Mouse (Mus musculus): ENCODE measurements around the gene Rnf207. TPM values are rescaled to one million over a fixed set of nuclear protein-coding genes. Genes with fewer than 3 reads are reported as not detected.
A peak's percentile ranks its signal among the peaks of the same experiment; 100 is the strongest.

The Rnf207 gene
- polyA plus RNA-seq, 1 experiment from 2014 or later: 0.19 TPM

DNA sequence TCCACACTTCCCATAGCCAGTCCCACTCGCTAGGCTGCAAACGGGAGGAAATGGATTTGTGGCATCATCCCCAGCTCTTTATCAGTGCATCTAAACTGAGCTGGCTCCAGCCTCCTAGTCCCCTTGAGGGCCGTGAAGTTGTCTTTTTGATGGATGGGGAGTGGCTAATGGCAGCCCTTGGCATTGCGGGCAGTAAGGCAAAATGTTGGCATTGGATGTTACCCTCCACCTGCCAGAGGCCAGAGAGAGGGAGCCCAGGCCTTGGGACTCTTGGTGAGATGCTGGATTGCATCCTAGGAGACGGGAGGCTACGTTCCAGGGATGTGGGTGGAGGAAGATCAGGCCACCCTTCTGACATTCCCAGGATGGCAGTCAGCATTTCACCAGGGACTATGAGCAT is 12.8 kb downstream of the Rnf207 start:
- H3K4me3 ChIP-seq (ENCODE audit: low read depth, low read length): no peak overlapping the region
- no peaks in the 10 kb centered on the region for H3K4me1 ChIP-seq (ENCODE audit: control insufficient read depth, insufficient read depth, low read length)
- H3K27ac ChIP-seq (replicated peaks; ENCODE audit: low read depth, low read length): no peak overlapping the region
- H3K4me2 ChIP-seq (ENCODE audit: low read depth, severe bottlenecking): no peak overlapping the region
- peaks cover under 1% of the 10 kb centered on the region for H3K27me3 ChIP-seq (ENCODE audit: control insufficient read depth, insufficient read depth, low read length)
- peaks cover under 1% of the 10 kb centered on the region; the same call in 1 of the 2 replicates for H3K36me3 ChIP-seq (ENCODE audit: control insufficient read depth, insufficient read depth, low read length)
- ATAC-seq (ENCODE audit: insufficient number of reproducible peaks, low FRiP score, low TSS enrichment, low read depth) (no peak), DNase-seq (ENCODE audit: low spot score) (no peak)
- H3K9me3 ChIP-seq (ENCODE audit: control insufficient read depth, low read length): no peaks in the 10 kb centered on the region
- WGBS: 77% methylated on average over 6 of the region's 6 CpGs
- no peak overlapping the region for H3K9ac ChIP-seq (ENCODE audit: low read length)

DNA sequence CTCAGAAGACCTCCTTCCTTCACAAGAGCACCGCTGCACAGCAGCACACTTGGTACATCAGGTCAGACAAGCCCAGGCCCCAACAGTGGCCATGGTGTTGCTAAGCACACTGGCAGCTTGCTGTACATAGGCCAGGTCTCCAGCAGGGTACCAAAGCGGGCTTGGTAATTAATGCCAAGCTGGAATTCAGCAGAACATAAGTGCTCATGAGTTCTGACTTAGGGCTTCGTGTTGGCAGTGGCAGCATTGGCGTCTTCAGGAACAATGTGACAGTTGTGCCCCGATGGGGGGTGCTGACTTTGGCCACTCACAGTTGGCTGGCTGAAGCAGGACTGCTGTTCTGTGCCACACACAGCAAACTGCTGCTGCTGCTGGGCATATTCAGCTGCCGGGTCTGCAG is 14.1 kb downstream of the Rnf207 start:
- H3K9me3 ChIP-seq (ENCODE audit: control insufficient read depth, low read length): no peaks in the 10 kb centered on the region
- no peak overlapping the region for H3K4me2 ChIP-seq (ENCODE audit: low read depth, severe bottlenecking)
- no peaks in the 10 kb centered on the region for H3K27me3 ChIP-seq (ENCODE audit: control insufficient read depth, insufficient read depth, low read length)
- no peak overlapping the region for H3K9ac ChIP-seq (ENCODE audit: low read length)
- peaks cover 5% of the 10 kb centered on the region; the same call in 1 of the 2 replicates for H3K36me3 ChIP-seq (ENCODE audit: control insufficient read depth, insufficient read depth, low read length)
- ATAC-seq (ENCODE audit: insufficient number of reproducible peaks, low FRiP score, low TSS enrichment, low read depth) (no peak), DNase-seq (ENCODE audit: low spot score) (no peak)
- H3K27ac ChIP-seq (replicated peaks; ENCODE audit: low read depth, low read length): no peak overlapping the region
- WGBS: 86% methylated on average over 6 of the region's 6 CpGs
- no peaks in the 10 kb centered on the region for H3K4me1 ChIP-seq (ENCODE audit: control insufficient read depth, insufficient read depth, low read length)
- no peak overlapping the region for H3K4me3 ChIP-seq (ENCODE audit: low read depth, low read length)

DNA sequence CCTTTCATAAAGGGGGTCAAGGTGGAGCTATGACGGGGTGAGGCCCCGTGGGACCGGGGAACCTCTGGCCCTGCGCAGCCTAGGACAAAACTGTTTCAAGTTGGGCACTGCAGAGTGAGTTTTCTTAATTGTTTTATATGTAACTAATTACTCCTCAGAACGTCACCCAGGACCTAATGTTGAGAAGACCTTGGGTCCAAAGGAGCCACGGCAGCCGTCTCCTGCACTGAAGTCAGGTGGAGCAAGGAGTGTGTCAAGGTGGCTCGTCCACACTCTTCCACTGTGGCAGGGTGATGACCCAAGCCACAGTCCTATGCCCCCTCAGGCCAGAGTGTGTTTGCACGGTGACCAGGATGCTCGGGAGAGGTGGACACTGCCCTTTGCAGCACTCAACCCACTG is 15.6 kb downstream of the Rnf207 start:
- no peak for DNase-seq (ENCODE audit: low spot score)
- no peak overlapping the region for H3K4me2 ChIP-seq (ENCODE audit: low read depth, severe bottlenecking)
- H3K36me3 ChIP-seq (ENCODE audit: control insufficient read depth, insufficient read depth, low read length): peaks cover 5% of the 10 kb centered on the region; the same call in 1 of the 2 replicates
- no peak overlapping the region for H3K4me3 ChIP-seq (ENCODE audit: low read depth, low read length)
- ATAC-seq (ENCODE audit: insufficient number of reproducible peaks, low FRiP score, low TSS enrichment, low read depth): no peak
- no peaks in the 10 kb centered on the region for H3K27me3 ChIP-seq (ENCODE audit: control insufficient read depth, insufficient read depth, low read length)
- 94% methylated on average over 10 of the region's 10 CpGs for whole genome bisulfite sequencing
- H3K9me3 ChIP-seq (ENCODE audit: control insufficient read depth, low read length): no peaks in the 10 kb centered on the region
- H3K9ac ChIP-seq (ENCODE audit: low read length): no peak overlapping the region
- H3K4me1 ChIP-seq (ENCODE audit: control insufficient read depth, insufficient read depth, low read length): peaks cover 5% of the 10 kb centered on the region; the same call in 1 of the 2 replicates
- H3K27ac ChIP-seq (replicated peaks; ENCODE audit: low read depth, low read length): no peak overlapping the region

DNA sequence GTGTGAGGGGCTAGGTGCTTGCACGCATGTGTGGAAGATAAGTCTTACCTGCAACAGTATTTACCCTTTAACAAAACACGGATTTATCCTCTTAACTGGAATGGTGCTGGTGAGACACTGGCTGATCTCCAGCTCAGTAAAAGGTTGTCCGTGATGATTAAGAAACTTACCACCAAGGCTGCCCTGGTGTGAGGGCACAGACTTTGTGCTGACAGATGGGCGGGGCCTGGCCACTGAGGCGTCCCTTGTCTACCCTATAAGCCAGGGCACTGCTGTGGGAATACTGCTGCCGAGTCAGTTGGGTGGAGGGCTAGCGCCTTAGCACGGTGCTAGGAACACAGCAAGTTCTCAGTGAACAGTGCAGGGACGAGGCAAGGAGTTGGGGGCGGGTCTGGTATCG is 16.8 kb downstream of the Rnf207 start:
- Histone ChIP-seq H3K4me1 (ENCODE audit: control insufficient read depth, insufficient read depth, low read length) (peaks cover 8% of the 10 kb centered on the region; the same call in 1 of the 2 replicates), H3K36me3 (ENCODE audit: control insufficient read depth, insufficient read depth, low read length) (peaks cover 5% of the 10 kb centered on the region; the same call in 1 of the 2 replicates), H3K27me3 (ENCODE audit: control insufficient read depth, insufficient read depth, low read length) (no peaks in the 10 kb centered on the region), H3K27ac (replicated peaks; ENCODE audit: low read depth, low read length) (no peak overlapping the region), H3K4me3 (ENCODE audit: low read depth, low read length) (no peak overlapping the region), H3K9ac (ENCODE audit: low read length) (no peak overlapping the region), H3K4me2 (ENCODE audit: low read depth, severe bottlenecking) (no peak overlapping the region), H3K9me3 (ENCODE audit: control insufficient read depth, low read length) (no peaks in the 10 kb centered on the region)
- ATAC-seq (ENCODE audit: insufficient number of reproducible peaks, low FRiP score, low TSS enrichment, low read depth) (no peak), DNase-seq (ENCODE audit: low spot score) (no peak)
- 81% methylated on average over 11 of the region's 11 CpGs for WGBS

DNA sequence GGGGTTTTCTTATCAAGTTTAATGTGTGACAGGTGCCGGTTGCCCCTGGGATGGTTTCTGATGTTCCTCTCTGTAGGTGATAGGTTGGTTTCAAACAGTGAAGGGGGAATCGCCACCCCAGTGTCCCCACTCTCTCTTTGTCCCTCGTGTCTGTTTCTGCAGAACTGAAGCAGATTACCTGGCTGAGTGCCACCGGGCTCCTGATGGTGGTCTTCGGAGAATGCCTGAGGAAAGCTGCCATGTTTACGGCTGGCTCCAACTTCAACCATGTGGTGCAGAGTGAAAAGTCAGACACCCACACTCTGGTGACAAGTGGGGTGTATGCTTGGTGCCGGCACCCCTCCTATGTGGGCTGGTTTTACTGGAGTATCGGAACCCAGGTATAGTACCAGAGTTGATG is 18.4 kb downstream of the Rnf207 start:
- DNase-seq (ENCODE audit: low spot score): no peak
- ATAC-seq (ENCODE audit: insufficient number of reproducible peaks, low FRiP score, low TSS enrichment, low read depth): no peak
- H3K27me3 ChIP-seq (ENCODE audit: control insufficient read depth, insufficient read depth, low read length): no peaks in the 10 kb centered on the region
- H3K4me2 ChIP-seq (ENCODE audit: low read depth, severe bottlenecking): no peak overlapping the region
- no peak overlapping the region for H3K27ac ChIP-seq (replicated peaks; ENCODE audit: low read depth, low read length)
- peaks cover 8% of the 10 kb centered on the region; the same call in 1 of the 2 replicates for H3K4me1 ChIP-seq (ENCODE audit: control insufficient read depth, insufficient read depth, low read length)
- H3K9me3 ChIP-seq (ENCODE audit: control insufficient read depth, low read length): no peaks in the 10 kb centered on the region
- WGBS: 93% methylated on average over 8 of the region's 8 CpGs
- H3K36me3 ChIP-seq (ENCODE audit: control insufficient read depth, insufficient read depth, low read length): peaks cover 5% of the 10 kb centered on the region; the same call in 1 of the 2 replicates
- no peak overlapping the region for H3K4me3 ChIP-seq (ENCODE audit: low read depth, low read length)
- no peak overlapping the region for H3K9ac ChIP-seq (ENCODE audit: low read length)

DNA sequence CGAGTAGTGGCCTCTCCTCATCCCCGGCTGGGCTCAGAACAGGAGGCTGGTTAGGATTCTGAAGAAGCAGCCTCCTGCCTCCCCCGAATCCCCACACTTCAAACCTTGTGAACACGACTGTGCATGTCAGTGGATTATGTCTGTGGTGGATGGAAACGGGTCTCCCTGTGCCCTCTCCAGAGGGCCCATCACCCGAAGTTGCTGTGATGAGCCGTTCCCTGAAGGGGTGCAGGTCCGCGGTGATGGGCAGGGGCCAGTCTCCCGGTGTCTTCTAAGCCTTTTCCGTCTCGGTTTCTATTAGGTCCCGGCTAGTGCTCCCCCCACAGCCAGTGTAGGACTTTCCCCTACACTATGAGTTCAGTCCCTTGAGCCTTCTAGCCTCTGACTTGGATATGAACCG is 20.0 kb downstream of the Rnf207 start:
- Histone ChIP-seq H3K4me3 (ENCODE audit: low read depth, low read length) (no peak overlapping the region), H3K9me3 (ENCODE audit: control insufficient read depth, low read length) (no peaks in the 10 kb centered on the region), H3K36me3 (ENCODE audit: control insufficient read depth, insufficient read depth, low read length) (peaks cover 5% of the 10 kb centered on the region; the same call in 1 of the 2 replicates), H3K9ac (ENCODE audit: low read length) (no peak overlapping the region), H3K4me1 (ENCODE audit: control insufficient read depth, insufficient read depth, low read length) (peaks cover 8% of the 10 kb centered on the region; the same call in 1 of the 2 replicates), H3K4me2 (ENCODE audit: low read depth, severe bottlenecking) (no peak overlapping the region), H3K27ac (replicated peaks; ENCODE audit: low read depth, low read length) (no peak overlapping the region), H3K27me3 (ENCODE audit: control insufficient read depth, insufficient read depth, low read length) (no peaks in the 10 kb centered on the region)
- DNase-seq (ENCODE audit: low spot score) (no peak), ATAC-seq (ENCODE audit: insufficient number of reproducible peaks, low FRiP score, low TSS enrichment, low read depth) (no peak)
- WGBS: 85% methylated on average over 14 of the region's 14 CpGs

DNA sequence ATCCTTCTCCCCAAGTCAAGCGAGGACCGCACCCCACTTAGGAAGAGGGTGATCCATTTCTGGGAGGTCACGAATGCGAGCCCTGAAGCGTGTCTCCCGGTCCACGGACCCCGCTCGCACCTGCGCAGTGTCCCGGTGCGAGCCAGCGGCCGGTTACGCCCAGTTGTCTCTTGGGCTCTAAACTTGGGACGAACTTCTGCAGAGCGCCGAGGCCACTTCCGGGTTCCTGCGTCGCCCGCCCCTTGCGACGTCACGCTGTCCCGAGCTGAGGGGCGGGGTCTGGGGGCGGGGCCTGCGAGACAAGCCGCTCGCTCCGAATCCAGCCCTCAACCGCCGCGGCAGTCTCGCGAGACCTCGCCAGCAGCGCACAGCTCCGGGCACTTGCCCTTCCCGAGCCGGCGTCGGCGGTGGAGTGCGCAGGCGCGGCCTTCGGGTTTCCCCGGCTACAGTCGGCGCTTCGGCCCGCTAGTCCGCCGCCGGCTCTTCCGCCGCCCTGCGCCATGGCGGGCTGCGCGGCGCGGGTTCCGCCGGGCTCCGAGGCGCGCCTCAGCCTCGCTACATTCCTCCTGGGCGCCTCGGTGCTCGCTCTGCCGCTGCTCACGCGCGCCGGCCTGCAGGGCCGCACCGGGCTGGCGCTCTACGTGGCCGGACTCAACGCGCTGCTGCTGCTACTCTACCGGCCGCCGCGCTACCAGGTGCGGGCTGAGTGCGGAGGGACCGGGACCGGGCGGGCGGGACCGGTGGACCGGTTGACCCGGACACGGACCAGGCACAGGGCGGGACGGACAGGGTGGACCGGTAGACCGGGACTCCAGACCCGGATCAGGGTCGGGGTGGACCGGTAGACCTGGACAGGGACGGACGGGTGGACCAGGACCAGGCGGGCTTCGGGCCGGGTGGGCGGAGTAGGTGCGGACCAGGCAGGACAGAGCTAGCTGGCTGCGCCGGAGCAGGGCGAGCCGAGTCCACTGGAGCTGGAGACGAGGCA is 21.6 kb downstream of the Rnf207 start, which contains the start of gene Icmt:
Gene Icmt, plus strand, starts transcription at position 354 of the 988 bp plus-strand sequence.
- DNase-seq (ENCODE audit: low spot score) (peak; percentile 100), ATAC-seq (ENCODE audit: insufficient number of reproducible peaks, low FRiP score, low TSS enrichment, low read depth) (peak; percentile 93)
- peaks cover 8% of the 10 kb centered on the region; the same call in 1 of the 2 replicates for H3K4me1 ChIP-seq (ENCODE audit: control insufficient read depth, insufficient read depth, low read length)
- H3K9ac ChIP-seq (ENCODE audit: low read length): peak within 1 kb of the TSS; percentile 95
- H3K4me2 ChIP-seq (ENCODE audit: low read depth, severe bottlenecking): peak within 1 kb of the TSS; percentile 93
- H3K4me3 ChIP-seq (ENCODE audit: low read depth, low read length): peak within 1 kb of the TSS; percentile 98
- H3K36me3 ChIP-seq (ENCODE audit: control insufficient read depth, insufficient read depth, low read length): peaks cover 5% of the 10 kb centered on the region; the same call in 1 of the 2 replicates
- no peaks in the 10 kb centered on the region for H3K9me3 ChIP-seq (ENCODE audit: control insufficient read depth, low read length)
- H3K27ac ChIP-seq (replicated peaks; ENCODE audit: low read depth, low read length): peak within 1 kb of the TSS; percentile 36; the same call in 1 of the 2 replicates
- peaks cover 10% of the 10 kb centered on the region for H3K27me3 ChIP-seq (ENCODE audit: control insufficient read depth, insufficient read depth, low read length)
- under 1% methylated on average over 119 of the region's 119 CpGs for WGBS

DNA sequence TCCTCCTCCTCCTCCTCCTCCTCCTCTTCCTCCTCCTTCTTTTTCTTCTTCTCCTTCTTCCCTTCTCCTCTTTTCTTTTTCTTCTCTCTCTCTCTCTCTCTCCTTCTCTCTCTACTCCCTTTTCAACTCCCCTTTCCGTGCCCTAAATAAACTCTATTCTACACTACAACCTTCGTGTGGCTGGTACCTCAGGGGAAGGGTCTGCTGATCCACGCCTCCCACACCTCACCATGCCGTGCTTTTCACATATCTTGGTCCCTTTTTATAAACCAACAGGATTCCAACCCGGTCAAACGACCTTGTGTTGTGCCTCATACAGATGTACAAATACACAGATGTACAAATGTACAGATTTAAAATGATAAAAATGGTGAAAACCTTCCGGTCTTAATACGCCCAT is 22.4 kb downstream of the Rnf207 start:
- H3K4me3 ChIP-seq (ENCODE audit: low read depth, low read length): peak overlapping the region; percentile 98
- no peak overlapping the region for H3K9ac ChIP-seq (ENCODE audit: low read length)
- no peaks in the 10 kb centered on the region for H3K9me3 ChIP-seq (ENCODE audit: control insufficient read depth, low read length)
- DNase-seq (ENCODE audit: low spot score): no peak
- 18% methylated on average over 8 of the region's 8 CpGs for WGBS
- peak overlapping the region; percentile 93 for H3K4me2 ChIP-seq (ENCODE audit: low read depth, severe bottlenecking)
- H3K36me3 ChIP-seq (ENCODE audit: control insufficient read depth, insufficient read depth, low read length): peaks cover 5% of the 10 kb centered on the region; the same call in 1 of the 2 replicates
- H3K27me3 ChIP-seq (ENCODE audit: control insufficient read depth, insufficient read depth, low read length): peaks cover 17% of the 10 kb centered on the region
- H3K4me1 ChIP-seq (ENCODE audit: control insufficient read depth, insufficient read depth, low read length): peaks cover 8% of the 10 kb centered on the region; the same call in 1 of the 2 replicates
- no peak overlapping the region for H3K27ac ChIP-seq (replicated peaks; ENCODE audit: low read depth, low read length)
- no peak for ATAC-seq (ENCODE audit: insufficient number of reproducible peaks, low FRiP score, low TSS enrichment, low read depth)
